Mouse (Mus musculus) T-helper 2 cell (primary cell): ENCODE results near the gene Insl6.

Experiments
- in situ Hi-C: fragments of 300-600 bp; cut with MboI, MseI; formaldehyde crosslinking; loops from one replicate; pipeline ENCODE4 v1.15.1; 2025; ENCODE audit warnings: high pct_unique_total_duplicates

The Insl6 gene

GRCm38 (mm10) chr19:29292546-29292945, 32.6 kb downstream of the Insl6 start:
- in situ Hi-C loops = loop anchor here (25.0 kb wide), 1 partner anchor 1880 kb away; no protein-coding TSS in a partner anchor

GRCm38 (mm10) chr19:29291532-29291931, 33.6 kb downstream of the Insl6 start:
- in situ Hi-C loops = loop anchor here (25.0 kb wide), 1 partner anchor 1879 kb away; no protein-coding TSS in a partner anchor

- in situ Hi-C loops = loop anchor here (25.0 kb wide), 1 partner anchor 1876 kb away; no protein-coding TSS in a partner anchor
These were observed 37.3 kb downstream of the Insl6 start for GRCm38 (mm10) chr19:29287863-29288262.

- in situ Hi-C loops = loop anchor here (25.0 kb wide), 1 partner anchor 1873 kb away; no protein-coding TSS in a partner anchor
These were observed 39.7 kb downstream of the Insl6 start for GRCm38 (mm10) chr19:29285451-29285869.

GRCm38 (mm10) chr19:29278944-29279587, 46.1 kb downstream of the Insl6 start:
- in situ Hi-C loops = loop anchor here (5.0 to 25.0 kb wide), 2 partner anchors 33 to 1867 kb away; no protein-coding TSS in a partner anchor

- in situ Hi-C loops = loop anchor here (5.0 to 25.0 kb wide), 2 partner anchors 36 to 1864 kb away; no protein-coding TSS in a partner anchor
These were observed 48.7 kb downstream of the Insl6 start for GRCm38 (mm10) chr19:29276414-29276813.

- in situ Hi-C loops = loop anchor here (5.0 kb wide), 1 partner anchor 210 kb away; no protein-coding TSS in a partner anchor
These were observed 52.9 kb downstream of the Insl6 start for GRCm38 (mm10) chr19:29272011-29272809.
